Mouse (Mus musculus): ENCODE measurements around the gene Spata31d1d. TPM values are rescaled to one million over a fixed set of nuclear protein-coding genes. Genes with fewer than 3 reads are reported as not detected.
A peak's percentile ranks its signal among the peaks of the same experiment; 100 is the strongest.
"Not testable (repeated sequence)": the region's sequence is repeated elsewhere in the genome, so short reads cannot be mapped to it uniquely, and the experiment has no call there.

Gene Spata31d1d
- polyA plus RNA-seq, 1 experiment from 2014 or later = not detected

DNA sequence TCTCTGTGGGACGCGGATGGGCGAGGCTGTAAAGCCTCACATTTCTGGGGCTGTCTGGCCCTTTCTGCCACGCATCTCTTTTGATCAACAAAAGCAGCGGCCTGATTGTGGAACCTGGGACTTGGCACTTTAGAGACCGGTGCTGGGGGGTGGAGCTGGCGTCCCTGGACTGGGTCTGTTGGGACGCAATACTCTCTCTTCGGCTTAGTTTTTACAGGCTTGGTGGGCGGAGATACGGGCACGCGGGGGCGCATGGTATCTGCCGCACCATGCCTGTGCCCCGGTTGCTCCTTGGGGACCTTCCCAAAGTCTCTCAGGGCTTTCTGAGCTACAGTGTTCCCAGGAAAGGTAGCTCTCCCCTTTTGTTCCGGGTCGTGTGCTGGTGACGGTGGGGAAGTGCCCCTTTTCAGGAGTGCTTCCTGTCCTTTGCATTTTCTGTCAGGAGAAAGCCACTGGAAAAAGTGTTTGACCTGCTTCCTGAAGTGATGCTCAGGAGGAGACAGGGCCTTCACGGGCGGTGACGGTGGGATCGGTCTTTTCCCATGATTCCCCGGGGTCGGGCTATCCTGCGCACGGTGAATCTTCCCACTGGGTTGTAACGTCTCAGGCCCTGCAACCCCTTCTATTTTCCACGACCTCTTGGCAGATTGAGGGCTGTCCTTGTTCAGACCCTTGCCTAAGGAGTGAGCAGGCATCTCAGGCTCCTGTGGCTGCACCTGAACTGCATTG is 5.2 kb downstream of the Spata31d1d start:
- no peaks in the 10 kb centered on the region for H3K9me3 ChIP-seq (replicated peaks)
- H3K27me3 ChIP-seq = peaks cover 8% of the 10 kb centered on the region
- H3K4me3 ChIP-seq = no peak overlapping the region
- WGBS = 36% methylated on average over 29 of the region's 29 CpGs
- ATAC-seq (ENCODE audit: low FRiP score) = no peak
- no peak overlapping the region for H3K27ac ChIP-seq
- no peak overlapping the region for H3K9ac ChIP-seq
- H3K4me1 ChIP-seq = peaks cover 9% of the 10 kb centered on the region; the same call in 1 of the 2 replicates
- peak overlapping the region; percentile 38 for H3K4me2 ChIP-seq (replicated peaks)
- no peaks in the 10 kb centered on the region for H3K36me3 ChIP-seq

DNA sequence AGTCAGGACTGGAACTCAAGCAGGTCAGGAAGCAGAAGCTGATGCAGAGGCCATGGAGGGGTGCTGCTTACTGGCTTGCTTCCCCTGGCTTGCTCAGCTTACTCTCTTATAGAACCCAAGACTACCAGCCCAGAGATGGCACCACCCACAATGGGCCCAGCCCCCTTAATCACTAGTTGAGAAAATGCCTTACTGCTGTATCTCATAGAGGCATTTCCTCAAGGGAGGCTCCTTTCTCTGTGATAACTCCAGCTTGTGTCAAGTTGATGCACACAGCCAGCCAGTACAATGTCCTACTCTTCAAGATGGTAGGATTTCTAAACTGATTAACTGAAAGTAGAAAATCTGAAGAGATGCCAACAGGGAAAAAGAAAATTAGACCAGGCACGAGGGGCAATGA is 9.5 kb downstream of the Spata31d1d start:
- H3K27me3 ChIP-seq; H3K4me2 ChIP-seq (replicated peaks); H3K27ac ChIP-seq; H3K9ac ChIP-seq; H3K4me1 ChIP-seq; H3K4me3 ChIP-seq; ATAC-seq (ENCODE audit: low FRiP score); H3K9me3 ChIP-seq (replicated peaks); H3K36me3 ChIP-seq: not testable (repeated sequence)
- 97% methylated on average over 1 of the region's 1 CpGs for WGBS

DNA sequence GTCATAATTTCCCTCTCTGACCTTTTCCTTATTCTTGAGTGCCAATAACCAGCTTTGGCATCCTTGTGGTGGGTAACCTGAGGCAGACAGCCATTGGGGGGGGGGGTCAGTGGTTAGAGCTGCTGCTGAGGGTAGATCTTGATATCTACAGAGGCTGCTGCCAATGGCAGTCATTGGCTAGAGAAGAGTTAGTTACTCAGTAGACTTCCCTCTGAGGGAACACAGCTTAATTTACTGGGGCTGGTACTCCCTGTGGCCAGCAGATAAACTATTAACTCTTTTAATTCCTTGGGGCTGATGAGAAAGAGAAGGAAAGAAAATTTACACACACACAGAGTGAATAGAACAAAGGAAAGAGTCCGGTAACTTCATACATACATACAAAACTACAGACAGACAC is 12.1 kb downstream of the Spata31d1d start:
- 94% methylated on average over 1 of the region's 1 CpGs for WGBS
- Histone ChIP-seq H3K4me3 (no peak overlapping the region), H3K4me2 (replicated peaks) (no peak overlapping the region), H3K27me3 (no peaks in the 10 kb centered on the region), H3K27ac (no peak overlapping the region), H3K36me3 (no peaks in the 10 kb centered on the region), H3K9ac (no peak overlapping the region), H3K4me1 (0 out of 2 replicates have a peak, but pooled peaks cover 5% of the 10 kb centered on the region), H3K9me3 (replicated peaks) (no peaks in the 10 kb centered on the region)
- no peak for ATAC-seq (ENCODE audit: low FRiP score)

DNA sequence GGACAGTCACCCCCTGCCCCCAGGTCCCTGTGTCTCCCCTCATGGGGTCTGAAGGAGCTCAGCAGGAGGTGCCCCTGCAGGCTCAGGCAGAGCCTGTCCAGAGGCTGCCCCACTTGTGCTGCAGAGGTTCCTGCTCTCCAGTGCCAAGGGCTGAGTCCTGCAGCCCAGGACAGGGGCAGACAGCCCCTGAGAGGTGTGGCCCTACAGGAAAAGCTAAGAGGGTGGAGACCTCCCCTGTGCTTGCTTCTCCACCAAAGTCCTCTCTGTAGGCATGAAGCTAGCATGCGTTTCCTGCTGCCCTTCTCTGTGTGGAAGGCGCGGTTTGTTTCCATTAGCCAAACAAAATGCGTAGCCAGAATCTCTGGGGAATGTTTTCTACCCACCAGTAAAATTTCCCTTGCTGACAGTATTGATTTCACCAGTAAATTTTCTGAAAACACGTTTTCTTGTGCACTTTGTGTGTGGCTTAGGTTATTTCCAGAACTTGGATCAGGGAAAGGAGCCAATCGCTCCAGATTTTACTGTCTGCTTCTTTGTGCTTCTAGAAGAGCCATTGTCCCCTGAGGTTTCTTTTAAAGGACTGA is 12.6 kb downstream of the Spata31d1d start:
- not testable (repeated sequence) for H3K36me3 ChIP-seq; H3K4me1 ChIP-seq; H3K4me2 ChIP-seq (replicated peaks); H3K27ac ChIP-seq; H3K4me3 ChIP-seq; H3K9me3 ChIP-seq (replicated peaks); H3K27me3 ChIP-seq; H3K9ac ChIP-seq; ATAC-seq (ENCODE audit: low FRiP score)
- 35% methylated on average over 6 of the region's 6 CpGs for WGBS

DNA sequence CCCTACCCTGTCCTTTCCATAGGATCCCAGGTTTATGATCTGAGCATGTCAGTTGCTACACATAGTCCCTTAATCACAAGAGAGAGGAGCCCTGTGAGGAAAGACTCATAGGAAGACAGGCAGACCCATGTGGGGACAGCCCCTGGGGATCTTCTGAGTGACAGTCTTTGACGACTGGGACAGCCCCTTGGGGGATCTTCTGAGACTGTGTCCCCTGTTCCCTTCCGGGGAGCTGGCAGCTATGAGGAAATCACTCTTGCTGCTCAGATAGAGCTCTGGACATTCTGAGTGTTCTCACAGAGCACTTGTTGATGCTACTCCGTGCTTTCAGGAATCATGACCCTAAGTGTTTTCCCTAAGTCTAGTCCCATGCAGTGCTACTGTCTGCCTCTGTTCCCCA is 17.8 kb downstream of the Spata31d1d start:
- H3K27ac ChIP-seq = no peak overlapping the region
- H3K4me1 ChIP-seq = no peaks in the 10 kb centered on the region
- no peaks in the 10 kb centered on the region for H3K36me3 ChIP-seq
- no peaks in the 10 kb centered on the region for H3K9me3 ChIP-seq (replicated peaks)
- H3K9ac ChIP-seq = no peak overlapping the region
- no peak overlapping the region for H3K4me2 ChIP-seq (replicated peaks)
- ATAC-seq (ENCODE audit: low FRiP score) = no peak
- H3K4me3 ChIP-seq = no peak overlapping the region
- H3K27me3 ChIP-seq = no peaks in the 10 kb centered on the region
- 41% methylated on average over 3 of the region's 3 CpGs for WGBS

DNA sequence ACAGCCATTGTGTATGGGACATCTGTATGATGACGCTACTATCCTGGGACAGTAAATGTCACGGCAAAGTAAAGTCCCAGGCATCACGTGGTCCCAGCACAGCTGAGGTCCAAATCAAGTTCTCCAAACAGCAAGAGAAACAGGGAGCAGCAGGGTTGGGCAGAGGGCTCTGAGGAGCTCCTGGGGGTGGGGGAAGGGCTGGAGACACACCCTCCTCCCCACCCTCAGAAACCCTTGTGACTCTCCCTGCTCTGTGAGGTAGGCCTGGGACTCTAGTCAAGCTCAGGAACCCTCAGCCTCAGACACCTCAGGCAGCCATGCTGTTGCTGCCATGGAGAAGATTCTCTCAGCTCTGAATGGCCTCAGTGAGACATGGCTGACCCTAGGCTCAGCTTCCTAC is 19.6 kb downstream of the Spata31d1d start, which contains the start of gene Spata31d1b:
Gene Spata31d1b (plus strand): TSS at position 301 of the 400 bp plus-strand sequence.
- H3K27ac ChIP-seq; ATAC-seq (ENCODE audit: low FRiP score); H3K4me3 ChIP-seq; H3K9me3 ChIP-seq (replicated peaks); H3K27me3 ChIP-seq; H3K4me1 ChIP-seq; H3K9ac ChIP-seq; H3K36me3 ChIP-seq; H3K4me2 ChIP-seq (replicated peaks): not testable (repeated sequence)
- 73% methylated on average over 3 of the region's 3 CpGs for WGBS

DNA sequence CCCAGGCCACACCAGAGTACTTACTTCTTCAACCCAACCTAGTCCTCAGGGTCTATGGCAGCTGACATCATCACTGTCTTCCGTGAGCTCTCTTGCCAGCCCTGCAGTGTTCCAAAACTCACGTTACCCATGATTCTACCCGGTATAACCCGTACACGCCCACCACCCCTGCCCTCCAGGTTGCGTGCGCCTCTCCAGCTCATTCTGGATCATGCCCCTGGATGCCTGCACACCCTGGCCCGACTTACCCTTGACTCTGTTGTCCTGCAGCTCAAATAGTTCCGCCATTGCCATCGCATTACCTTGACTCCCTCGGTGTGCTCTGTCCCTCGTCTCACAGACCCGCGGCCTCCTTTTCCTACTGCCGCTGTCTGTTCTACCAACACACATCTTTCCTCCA is 21.3 kb downstream of the Spata31d1d start, which contains the start of gene Spata31d1a:
Gene Spata31d1a (minus strand): TSS at position 101 of the 400 bp plus-strand sequence.
- Histone ChIP-seq H3K4me1 (no peaks in the 10 kb centered on the region), H3K36me3 (no peaks in the 10 kb centered on the region), H3K9me3 (replicated peaks) (no peaks in the 10 kb centered on the region), H3K27ac (no peak within 1 kb of the TSS), H3K27me3 (no peaks in the 10 kb centered on the region), H3K4me3 (no peak within 1 kb of the TSS), H3K9ac (no peak within 1 kb of the TSS), H3K4me2 (replicated peaks) (no peak within 1 kb of the TSS)
- ATAC-seq (ENCODE audit: low FRiP score) = no peak
- WGBS = 91% methylated on average over 15 of the region's 15 CpGs

DNA sequence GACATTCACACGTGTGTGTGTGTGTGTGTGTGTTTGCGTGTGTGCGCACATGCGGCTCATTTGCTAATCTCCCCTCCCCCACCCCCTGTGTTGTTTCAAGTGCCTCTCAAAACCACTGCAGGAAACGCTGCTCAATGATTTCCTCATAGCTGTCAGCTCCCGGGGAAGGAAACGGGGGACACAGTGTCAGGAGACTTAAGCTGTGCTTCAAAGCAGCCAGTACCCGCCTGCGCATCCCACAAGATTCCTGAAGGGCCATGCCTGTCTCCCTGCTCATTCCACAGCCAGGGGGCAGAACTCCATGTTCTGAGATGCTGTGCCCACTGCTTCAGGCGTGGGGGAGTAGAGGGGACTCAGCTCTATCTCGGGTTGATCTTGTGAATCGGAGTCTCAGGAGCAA is 27.0 kb downstream of the Spata31d1d start:
- Histone ChIP-seq H3K27ac (no peak overlapping the region), H3K9me3 (replicated peaks) (no peaks in the 10 kb centered on the region), H3K9ac (no peak overlapping the region), H3K4me3 (no peak overlapping the region), H3K4me1 (0 out of 2 replicates have a peak, but pooled peaks cover 6% of the 10 kb centered on the region), H3K27me3 (peaks cover 8% of the 10 kb centered on the region), H3K36me3 (no peaks in the 10 kb centered on the region), H3K4me2 (replicated peaks) (no peak overlapping the region)
- no peak for ATAC-seq (ENCODE audit: low FRiP score)
- WGBS = 70% methylated on average over 12 of the region's 12 CpGs

DNA sequence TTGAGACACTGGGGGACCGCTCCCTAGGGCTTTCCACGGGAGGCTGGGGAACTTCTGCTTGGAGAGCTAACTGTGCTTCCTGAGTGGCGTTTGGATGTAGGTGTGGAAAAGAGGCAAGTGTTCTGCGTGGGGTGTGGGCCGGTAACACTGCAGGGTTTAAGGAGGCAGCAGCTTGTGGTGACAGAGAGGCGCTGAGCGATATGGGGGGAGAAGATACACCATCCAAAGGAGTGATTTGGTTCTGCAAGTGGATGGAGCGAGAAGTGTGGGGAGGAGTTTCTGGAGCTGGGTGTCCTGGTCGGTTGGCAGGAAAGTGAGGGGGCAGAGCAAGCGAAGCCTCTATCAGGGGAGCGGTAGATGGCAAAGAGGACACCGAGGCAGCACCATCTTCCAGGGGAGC is 28.0 kb downstream of the Spata31d1d start:
- H3K27ac ChIP-seq = no peak overlapping the region

DNA sequence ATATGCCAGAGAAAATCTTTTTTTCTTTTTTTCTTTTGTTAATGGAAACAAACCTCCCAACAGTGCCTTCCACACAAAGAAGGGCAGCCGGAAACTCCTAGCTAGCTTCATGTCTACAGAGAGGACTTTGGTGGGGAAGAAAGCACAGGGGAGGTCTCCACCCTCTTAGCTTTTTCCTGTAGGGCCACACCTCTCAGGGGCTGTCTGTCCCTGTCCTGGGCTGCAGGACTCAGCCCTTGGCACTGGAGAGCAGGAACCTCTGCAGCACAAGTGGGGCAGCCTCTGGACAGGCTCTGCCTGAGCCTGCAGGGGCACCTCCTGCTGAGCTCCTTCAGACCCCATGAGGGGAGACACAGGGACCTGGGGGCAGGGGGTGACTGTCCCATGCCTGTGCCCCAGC is 31.4 kb downstream of the Spata31d1d start:
- H3K27ac ChIP-seq; H3K36me3 ChIP-seq; H3K4me3 ChIP-seq; H3K4me2 ChIP-seq (replicated peaks); H3K27me3 ChIP-seq; ATAC-seq (ENCODE audit: low FRiP score); H3K4me1 ChIP-seq; H3K9ac ChIP-seq; H3K9me3 ChIP-seq (replicated peaks): not testable (repeated sequence)
- WGBS = 47% methylated on average over 1 of the region's 1 CpGs

More for the DNA sequence above, 28.0 kb downstream of the Spata31d1d start:
- Histone ChIP-seq H3K4me1 (0 out of 2 replicates have a peak, but pooled peaks cover 6% of the 10 kb centered on the region), H3K27me3 (peaks cover 8% of the 10 kb centered on the region), H3K36me3 (no peaks in the 10 kb centered on the region), H3K9ac (no peak overlapping the region), H3K4me3 (no peak overlapping the region), H3K9me3 (replicated peaks) (no peaks in the 10 kb centered on the region), H3K4me2 (replicated peaks) (no peak overlapping the region)
- no peak for ATAC-seq (ENCODE audit: low FRiP score)
- WGBS = 87% methylated on average over 12 of the region's 12 CpGs

DNA sequence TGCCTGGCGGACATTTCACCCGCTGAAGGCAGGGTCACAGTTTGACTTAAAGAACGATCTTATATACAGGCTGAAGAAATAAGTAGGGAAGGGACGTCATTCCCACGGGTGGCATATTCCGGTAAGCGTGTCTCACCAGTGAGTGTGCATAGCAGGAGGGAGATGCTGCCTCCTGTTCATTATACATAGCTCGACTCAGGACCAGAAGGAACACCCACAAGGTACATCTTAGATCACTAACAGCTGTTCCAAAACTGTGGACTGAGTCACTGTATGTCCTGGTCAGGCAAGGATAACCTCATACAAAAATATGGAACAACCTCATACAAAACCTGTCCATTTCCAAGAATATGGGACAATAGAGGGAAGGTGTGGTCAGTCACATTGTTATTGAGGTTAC is 32.4 kb downstream of the Spata31d1d start:
- WGBS = 86% methylated on average over 8 of the region's 8 CpGs

DNA sequence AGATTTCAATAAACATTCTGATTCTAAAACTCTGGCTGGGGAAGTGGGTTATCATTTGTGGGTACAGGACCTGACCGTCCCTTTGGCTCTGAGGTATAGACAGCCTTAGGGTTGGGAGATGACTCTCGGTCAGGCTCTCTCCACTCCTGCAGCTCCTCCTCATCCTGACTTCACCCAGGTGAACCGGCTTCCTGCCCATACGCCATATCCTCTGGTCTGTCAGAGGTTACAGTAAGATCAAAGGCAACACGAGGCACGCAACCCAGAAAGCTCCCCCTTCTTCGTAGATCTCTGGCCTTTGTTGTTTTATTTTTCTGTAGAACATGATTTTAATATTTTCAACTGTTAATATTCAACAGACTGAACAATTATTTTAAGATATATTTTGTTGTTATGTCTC is 35.8 kb downstream of the Spata31d1d start:
- Histone ChIP-seq H3K4me3 (no peak overlapping the region), H3K27ac (no peak overlapping the region), H3K9me3 (replicated peaks) (no peaks in the 10 kb centered on the region), H3K4me1 (0 out of 2 replicates have a peak, but pooled peaks cover 2% of the 10 kb centered on the region), H3K4me2 (replicated peaks) (no peak overlapping the region), H3K9ac (no peak overlapping the region), H3K27me3 (peaks cover 9% of the 10 kb centered on the region; the same call in 1 of the 2 replicates), H3K36me3 (no peaks in the 10 kb centered on the region)
- 81% methylated on average over 7 of the region's 7 CpGs for WGBS
- ATAC-seq (ENCODE audit: low FRiP score) = no peak

More for the DNA sequence above, 32.4 kb downstream of the Spata31d1d start:
- ATAC-seq (ENCODE audit: low FRiP score) = no peak
- H3K36me3 ChIP-seq = no peaks in the 10 kb centered on the region
- H3K4me2 ChIP-seq (replicated peaks) = no peak overlapping the region
- H3K27me3 ChIP-seq = peaks cover 3% of the 10 kb centered on the region; the same call in 1 of the 2 replicates
- no peaks in the 10 kb centered on the region for H3K9me3 ChIP-seq (replicated peaks)
- no peak overlapping the region for H3K9ac ChIP-seq
- H3K27ac ChIP-seq = no peak overlapping the region
- H3K4me3 ChIP-seq = no peak overlapping the region
- H3K4me1 ChIP-seq = no peaks in the 10 kb centered on the region

Measured in hindbrain, embryonic 12.5 days (tissue).